Mouse (Mus musculus) heart, postnatal 0 days (tissue): ENCODE data around the gene Tshr. TPM values are rescaled to one million over a fixed set of nuclear protein-coding genes. Genes with fewer than 3 reads are reported as not detected.

Experiments used
- ATAC-seq: fragments of 200-750 bp; cut with Nextera tagmentation; 2 replicates; pipeline ENCODE4 v1.8.0; 2017; ENCODE audit warnings: low read depth, moderate number of reproducible peaks, moderate library complexity; ENCODE audit not compliant: insufficient read depth
- DNase-seq: peaks from one replicate; pipeline ENCODE4 v3.0.0-alpha.2; 2016; ENCODE audit warnings: low spot score
- H3K27ac ChIP-seq: fragments of 300-500 bp; sonication (generic); 2 replicates; pipeline ENCODE4 v1.5.1; 2014; ENCODE audit warnings: low read depth, mild to moderate bottlenecking
- H3K27me3 ChIP-seq: fragments of 300-500 bp; sonication (generic); 2 replicates; pipeline ENCODE4 v1.6.1; 2014; ENCODE audit warnings: low read length, mixed read lengths; ENCODE audit not compliant: control insufficient read depth, insufficient read depth
- H3K36me3 ChIP-seq: fragments of 300-500 bp; sonication (generic); replicated peaks from 2 replicates; pipeline ENCODE4 v1.6.1; 2014; ENCODE audit warnings: low read length, mixed read lengths; ENCODE audit not compliant: control insufficient read depth, insufficient read depth
- H3K4me1 ChIP-seq: fragments of 300-500 bp; sonication (generic); 2 replicates; pipeline ENCODE4 v1.6.1; 2014; ENCODE audit warnings: antibody characterized with exemption; ENCODE audit not compliant: control insufficient read depth, insufficient read depth
- H3K4me2 ChIP-seq: fragments of 300-500 bp; sonication (generic); 2 replicates; pipeline ENCODE4 v1.6.1; 2014; ENCODE audit warnings: low read depth, mild to moderate bottlenecking, low read length, moderate library complexity
- H3K4me3 ChIP-seq: fragments of 300-500 bp; sonication (generic); 2 replicates; pipeline ENCODE4 v1.5.1; 2014; ENCODE audit warnings: low read depth, low read length
- H3K9ac ChIP-seq: fragments of 300-500 bp; sonication (generic); replicated peaks from 2 replicates; pipeline ENCODE4 v1.6.1; 2014; ENCODE audit warnings: low read depth, low read length, mixed read lengths
- H3K9me3 ChIP-seq: fragments of 300-500 bp; sonication (generic); replicated peaks from 2 replicates; pipeline ENCODE4 v1.6.1; 2016; ENCODE audit warnings: low read length; ENCODE audit not compliant: control insufficient read depth
- CTCF ChIP-seq: IDR thresholded peaks from 2 replicates; pipeline ENCODE4 v1.5.1; 2016; ENCODE audit warnings: antibody characterized with exemption, control low read depth, low read depth
- EP300 ChIP-seq: IDR thresholded peaks from 2 replicates; pipeline ENCODE4 v1.6.1; 2016; ENCODE audit warnings: antibody characterized with exemption, low read depth
- WGBS: fragments of 180-500 bp; shearing (Covaris S2); extraction: QIAGEN DNeasy Blood & Tissue Kit; methylation state at CpG from one replicate; pipeline ENCODE4 v1.1.7; 2014; 5-methylcytosine and 5-hydroxymethylcytosine counted together
- polyA plus RNA-seq: library from polyadenylated mRNA; unstranded; fragments of >200 nt; fragmentation: Nextera tagmentation; extraction: Ambion mirVana; gene quantifications from 2 replicates; pipeline ENCODE4 v1.2.1, GENCODE M21; 2015
- total RNA-seq: library from RNA; depleted of rRNA; stranded (reverse); fragments of >200 nt; gene quantifications from 2 replicates; pipeline ENCODE4 v1.2.3, GENCODE M21; 2014; ENCODE audit warnings: low replicate concordance

The Tshr gene
- total and polyA plus RNA-seq, 2 experiments from 2014 or later, result 0.05 TPM; not detected in 1

GRCm38 (mm10) chr12:91500475-91500874 is 116.1 kb downstream of the Tshr start:
- TF ChIP-seq CTCF (no peak), EP300 (no peak)
- no peak overlapping the region for H3K4me3 ChIP-seq
- no peak overlapping the region for H3K4me2 ChIP-seq
- ATAC-seq (no peak), DNase-seq (no peak)
- no peaks in the 10 kb centered on the region for H3K27me3 ChIP-seq
- H3K9ac ChIP-seq, result no peak overlapping the region
- no peaks in the 10 kb centered on the region for H3K36me3 ChIP-seq
- no peak overlapping the region for H3K27ac ChIP-seq
- no peaks in the 10 kb centered on the region for H3K4me1 ChIP-seq
- WGBS, result 89% methylated on average over 2 of the region's 2 CpGs
- H3K9me3 ChIP-seq, result no peaks in the 10 kb centered on the region

- no peak for DNase-seq
- H3K4me2 ChIP-seq, result no peak overlapping the region
- H3K9me3 ChIP-seq, result no peaks in the 10 kb centered on the region
- WGBS, result 72% methylated on average over 3 of the region's 3 CpGs
- H3K4me3 ChIP-seq, result no peak overlapping the region
- TF ChIP-seq CTCF (no peak), EP300 (no peak)
- no peak overlapping the region for H3K27ac ChIP-seq
- no peak overlapping the region for H3K9ac ChIP-seq
- no peaks in the 10 kb centered on the region for H3K27me3 ChIP-seq
- no peaks in the 10 kb centered on the region for H3K4me1 ChIP-seq
- H3K36me3 ChIP-seq, result no peaks in the 10 kb centered on the region
- ATAC-seq, result no peak
Measured at GRCm38 (mm10) chr12:91511766-91512165, 127.4 kb downstream of the Tshr start.

- ATAC-seq (no peak), DNase-seq (no peak)
- Histone ChIP-seq H3K9ac (no peak overlapping the region), H3K27ac (no peak overlapping the region), H3K4me1 (no peaks in the 10 kb centered on the region), H3K9me3 (no peaks in the 10 kb centered on the region), H3K36me3 (no peaks in the 10 kb centered on the region), H3K27me3 (no peaks in the 10 kb centered on the region), H3K4me2 (no peak overlapping the region), H3K4me3 (no peak overlapping the region)
- no peak for TF ChIP-seq CTCF
- no peak for TF ChIP-seq EP300
- 76% methylated on average over 6 of the region's 6 CpGs for WGBS
Measured at GRCm38 (mm10) chr12:91513980-91514379, 129.6 kb downstream of the Tshr start.

- Histone ChIP-seq H3K27ac (no peak overlapping the region), H3K4me1 (no peaks in the 10 kb centered on the region), H3K4me2 (no peak overlapping the region), H3K36me3 (no peaks in the 10 kb centered on the region), H3K9me3 (no peaks in the 10 kb centered on the region), H3K9ac (no peak overlapping the region), H3K27me3 (no peaks in the 10 kb centered on the region), H3K4me3 (no peak overlapping the region)
- ATAC-seq, result no peak
- TF ChIP-seq CTCF, result no peak
- TF ChIP-seq EP300, result no peak
- no peak for DNase-seq
- WGBS, result 80% methylated on average over 3 of the region's 3 CpGs
Measured at GRCm38 (mm10) chr12:91517808-91518207, 133.4 kb downstream of the Tshr start.

- WGBS, result 42% methylated on average over 3 of the region's 3 CpGs
Measured at GRCm38 (mm10) chr12:91523626-91524025, 139.3 kb downstream of the Tshr start.

GRCm38 (mm10) chr12:91534514-91534913 is 150.2 kb downstream of the Tshr start:
- Histone ChIP-seq H3K4me3 (no peak overlapping the region), H3K36me3 (no peaks in the 10 kb centered on the region), H3K4me2 (no peak overlapping the region), H3K9ac (no peak overlapping the region), H3K27ac (no peak overlapping the region), H3K9me3 (no peaks in the 10 kb centered on the region), H3K4me1 (no peaks in the 10 kb centered on the region), H3K27me3 (no peaks in the 10 kb centered on the region)
- no peak for TF ChIP-seq CTCF
- TF ChIP-seq EP300, result no peak
- WGBS, result 77% methylated on average over 6 of the region's 6 CpGs
- ATAC-seq (no peak), DNase-seq (no peak)

More at GRCm38 (mm10) chr12:91523626-91524025, 139.3 kb downstream of the Tshr start:
- no peak for TF ChIP-seq CTCF
- TF ChIP-seq EP300, result no peak
- H3K9ac ChIP-seq, result no peak overlapping the region
- no peaks in the 10 kb centered on the region for H3K36me3 ChIP-seq
- H3K27me3 ChIP-seq, result no peaks in the 10 kb centered on the region
- no peak overlapping the region for H3K4me3 ChIP-seq
- H3K27ac ChIP-seq, result no peak overlapping the region
- no peak overlapping the region for H3K4me2 ChIP-seq
- H3K9me3 ChIP-seq, result no peaks in the 10 kb centered on the region
- DNase-seq (no peak), ATAC-seq (no peak)
- H3K4me1 ChIP-seq, result no peaks in the 10 kb centered on the region
